Mouse (Mus musculus) heart, embryonic 13.5 days (tissue): ENCODE results near the gene Gm16223. TPM values are rescaled to one million over a fixed set of nuclear protein-coding genes. Genes with fewer than 3 reads are reported as not detected.

ENCODE experiments used
- ATAC-seq: fragments of 200-750 bp; cut with Nextera tagmentation; 2 replicates; pipeline ENCODE4 v1.8.0; 2017; ENCODE audit warnings: moderate TSS enrichment; ENCODE audit not compliant: insufficient number of reproducible peaks, low FRiP score, low TSS enrichment; ENCODE audit errors: extremely low read depth
- H3K27ac ChIP-seq: fragments of 300-500 bp; sonication (generic); replicated peaks from 2 replicates; pipeline ENCODE4 v1.5.1; 2015; ENCODE audit warnings: moderate library complexity, mild to moderate bottlenecking, inconsistent platforms
- H3K27me3 ChIP-seq: fragments of 300-500 bp; sonication (generic); replicated peaks from 2 replicates; pipeline ENCODE4 v1.6.1; 2015; ENCODE audit warnings: mild to moderate bottlenecking, inconsistent platforms
- H3K36me3 ChIP-seq: fragments of 300-500 bp; sonication (generic); 2 replicates; pipeline ENCODE4 v1.6.1; 2015; ENCODE audit warnings: mild to moderate bottlenecking, inconsistent platforms
- H3K4me1 ChIP-seq: fragments of 300-500 bp; sonication (generic); 2 replicates; pipeline ENCODE4 v1.6.1; 2015; ENCODE audit warnings: inconsistent platforms
- H3K4me2 ChIP-seq: fragments of 300-500 bp; sonication (generic); 2 replicates; pipeline ENCODE4 v1.6.1; 2015; ENCODE audit warnings: inconsistent platforms, mild to moderate bottlenecking, moderate library complexity
- H3K4me3 ChIP-seq: fragments of 300-500 bp; sonication (generic); 2 replicates; pipeline ENCODE4 v1.5.1; 2015; ENCODE audit warnings: moderate library complexity, mild to moderate bottlenecking, inconsistent platforms
- H3K9ac ChIP-seq: fragments of 300-500 bp; sonication (generic); 2 replicates; pipeline ENCODE4 v1.6.1; 2015; ENCODE audit warnings: inconsistent platforms, mild to moderate bottlenecking, moderate library complexity
- H3K9me3 ChIP-seq: fragments of 300-500 bp; sonication (generic); 2 replicates; pipeline ENCODE4 v1.6.1; 2016; ENCODE audit warnings: inconsistent platforms
- WGBS: fragments of 180-500 bp; shearing (Covaris S2); methylation state at CpG from one replicate; pipeline ENCODE4 v1.1.7; 2015; ENCODE audit warnings: mixed read lengths; 5-methylcytosine and 5-hydroxymethylcytosine counted together
- polyA plus RNA-seq: library from polyadenylated mRNA; unstranded; fragments of >200 nt; fragmentation: Nextera tagmentation; extraction: Ambion mirVana; gene quantifications from 2 replicates; pipeline ENCODE4 v1.2.1, GENCODE M21; 2015

Gene Gm16223
- polyA plus RNA-seq, result not detected in 2 replicates

GRCm38 (mm10) chr5:42067476-42068187 is at the start of gene Gm16223:
Gene Gm16223, plus strand, starts transcription at chr5:42067960.
- H3K9me3 ChIP-seq, result no peaks in the 10 kb centered on the region; the same call in 1 of the 2 replicates

DNA sequence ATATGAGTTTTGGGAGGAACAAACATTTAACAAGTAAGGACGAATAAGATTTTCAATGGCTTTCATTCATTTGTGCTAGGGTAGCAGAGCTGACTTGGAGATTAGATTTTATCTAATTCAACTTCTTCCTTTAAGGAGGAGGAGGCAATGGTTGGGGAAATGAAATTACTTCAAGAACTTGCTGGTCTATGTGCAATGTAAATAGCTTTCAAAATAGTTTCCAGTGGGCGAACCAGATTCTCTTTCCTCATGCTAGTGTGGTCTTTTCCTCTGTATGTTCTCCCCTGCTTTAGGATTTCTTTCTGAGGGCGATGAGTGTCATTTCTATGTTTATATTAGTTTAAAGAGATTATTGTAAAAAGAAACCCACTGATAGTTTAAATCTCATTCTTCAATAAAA is 45.7 kb upstream of the Gm16223 start:
- Histone ChIP-seq H3K36me3 (no peaks in the 10 kb centered on the region), H3K4me2 (no peak overlapping the region), H3K9me3 (no peaks in the 10 kb centered on the region), H3K9ac (no peak overlapping the region), H3K4me3 (no peak overlapping the region), H3K4me1 (no peaks in the 10 kb centered on the region), H3K27me3 (no peaks in the 10 kb centered on the region), H3K27ac (no peak overlapping the region)
- ATAC-seq, result no peak
- 59% methylated on average over 3 of the region's 3 CpGs for WGBS

More at GRCm38 (mm10) chr5:42067476-42068187, at the start of gene Gm16223:
- no peak for ATAC-seq
- no peak within 1 kb of the TSS for H3K4me2 ChIP-seq
- no peak within 1 kb of the TSS for H3K4me3 ChIP-seq
- 75% methylated on average over 10 of the region's 10 CpGs for WGBS
- no peaks in the 10 kb centered on the region for H3K4me1 ChIP-seq
- no peaks in the 10 kb centered on the region for H3K36me3 ChIP-seq
- no peaks in the 10 kb centered on the region for H3K27me3 ChIP-seq
- H3K27ac ChIP-seq, result no peak within 1 kb of the TSS
- no peak within 1 kb of the TSS for H3K9ac ChIP-seq

GRCm38 (mm10) chr5:42023521-42023920 is 44.2 kb upstream of the Gm16223 start:
- Histone ChIP-seq H3K27ac (no peak overlapping the region), H3K36me3 (no peaks in the 10 kb centered on the region), H3K9ac (no peak overlapping the region), H3K27me3 (no peaks in the 10 kb centered on the region), H3K4me3 (no peak overlapping the region), H3K4me1 (no peaks in the 10 kb centered on the region), H3K9me3 (no peaks in the 10 kb centered on the region), H3K4me2 (no peak overlapping the region)
- WGBS, result 35% methylated on average over 1 of the region's 1 CpGs
- ATAC-seq, result no peak

GRCm38 (mm10) chr5:42036388-42037082 is 31.2 kb upstream of the Gm16223 start:
- Histone ChIP-seq H3K36me3 (no peaks in the 10 kb centered on the region), H3K4me1 (no peaks in the 10 kb centered on the region), H3K27ac (no peak overlapping the region), H3K4me2 (no peak overlapping the region), H3K9ac (no peak overlapping the region), H3K9me3 (no peaks in the 10 kb centered on the region), H3K27me3 (no peaks in the 10 kb centered on the region), H3K4me3 (no peak overlapping the region)
- ATAC-seq, result no peak
- 42% methylated on average over 15 of the region's 15 CpGs for WGBS

- Histone ChIP-seq H3K27me3 (no peaks in the 10 kb centered on the region), H3K9ac (no peak overlapping the region), H3K4me1 (no peaks in the 10 kb centered on the region), H3K9me3 (no peaks in the 10 kb centered on the region), H3K36me3 (no peaks in the 10 kb centered on the region), H3K4me2 (no peak overlapping the region), H3K4me3 (no peak overlapping the region), H3K27ac (no peak overlapping the region)
- WGBS, result 69% methylated on average over 4 of the region's 4 CpGs
- no peak for ATAC-seq
These were observed 13.1 kb upstream of the Gm16223 start for GRCm38 (mm10) chr5:42054636-42055035.

- no peaks in the 10 kb centered on the region for H3K9me3 ChIP-seq
- H3K27ac ChIP-seq, result no peak overlapping the region
- H3K9ac ChIP-seq, result no peak overlapping the region
- H3K36me3 ChIP-seq, result no peaks in the 10 kb centered on the region
- no peaks in the 10 kb centered on the region for H3K4me1 ChIP-seq
- no peak overlapping the region for H3K4me3 ChIP-seq
- H3K27me3 ChIP-seq, result no peaks in the 10 kb centered on the region
- WGBS, result 78% methylated on average over 5 of the region's 5 CpGs
- H3K4me2 ChIP-seq, result no peak overlapping the region
- no peak for ATAC-seq
These were observed 12.6 kb upstream of the Gm16223 start for GRCm38 (mm10) chr5:42055151-42055550.

DNA sequence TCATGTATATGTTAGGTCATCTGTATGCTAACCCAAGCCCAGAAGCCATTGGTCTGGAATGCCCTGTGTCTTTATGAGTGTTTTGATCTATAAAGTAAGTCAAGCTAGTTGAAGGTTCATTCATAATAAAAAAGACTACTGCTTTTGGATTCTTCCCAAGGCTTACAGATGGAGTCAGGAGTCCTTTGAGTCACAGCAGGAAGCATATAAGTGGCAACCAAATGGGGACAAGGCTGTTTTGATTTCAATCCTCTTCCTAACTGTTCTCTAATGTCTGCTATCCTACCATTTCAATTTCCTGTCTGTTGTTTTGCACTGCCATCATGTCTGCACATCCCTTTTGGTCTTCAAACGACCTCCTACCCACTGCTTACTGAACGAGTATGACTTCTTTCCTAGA is 2.7 kb upstream of the Gm16223 start:
- ATAC-seq, result no peak
- 52% methylated on average over 2 of the region's 2 CpGs for WGBS

DNA sequence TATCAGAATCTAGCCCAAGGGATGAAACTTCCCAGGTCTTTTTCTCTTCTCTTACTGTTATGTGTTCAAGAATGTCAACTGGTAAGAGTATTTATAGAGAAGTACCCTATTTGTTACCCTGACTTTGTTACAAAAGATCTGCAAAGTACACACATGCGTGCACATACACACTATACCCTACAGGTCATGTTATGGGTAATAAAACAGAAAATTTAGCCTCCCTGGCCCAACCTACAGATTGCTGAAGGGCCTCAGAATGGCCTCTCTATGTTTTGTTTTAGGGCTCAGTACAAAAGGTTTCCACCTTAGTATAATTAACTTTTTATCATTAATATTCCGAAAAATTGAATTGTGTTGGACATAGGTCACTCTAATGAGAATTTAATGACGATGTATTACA is 685 bp upstream of the Gm16223 start:
- Histone ChIP-seq H3K4me1 (no peaks in the 10 kb centered on the region), H3K4me3 (no peak overlapping the region), H3K27me3 (no peaks in the 10 kb centered on the region), H3K27ac (no peak overlapping the region), H3K9ac (no peak overlapping the region), H3K36me3 (no peaks in the 10 kb centered on the region), H3K4me2 (no peak overlapping the region), H3K9me3 (no peaks in the 10 kb centered on the region; the same call in 1 of the 2 replicates)
- ATAC-seq, result no peak
- WGBS, result 72% methylated on average over 3 of the region's 3 CpGs

More for the DNA sequence above, 2.7 kb upstream of the Gm16223 start:
- Histone ChIP-seq H3K9me3 (no peaks in the 10 kb centered on the region; the same call in 1 of the 2 replicates), H3K27me3 (no peaks in the 10 kb centered on the region), H3K4me2 (no peak overlapping the region), H3K27ac (no peak overlapping the region), H3K9ac (no peak overlapping the region), H3K4me1 (no peaks in the 10 kb centered on the region), H3K36me3 (no peaks in the 10 kb centered on the region), H3K4me3 (no peak overlapping the region)

- no peaks in the 10 kb centered on the region for H3K36me3 ChIP-seq
- no peak overlapping the region for H3K9ac ChIP-seq
- no peaks in the 10 kb centered on the region for H3K4me1 ChIP-seq
- H3K4me2 ChIP-seq, result no peak overlapping the region
- no peak for ATAC-seq
- no peaks in the 10 kb centered on the region for H3K27me3 ChIP-seq
- no peak overlapping the region for H3K27ac ChIP-seq
- WGBS, result 64% methylated on average over 1 of the region's 1 CpGs
- no peaks in the 10 kb centered on the region; the same call in 1 of the 2 replicates for H3K9me3 ChIP-seq
- H3K4me3 ChIP-seq, result no peak overlapping the region
These were observed 424 bp downstream of the Gm16223 start for GRCm38 (mm10) chr5:42068188-42068579.

DNA sequence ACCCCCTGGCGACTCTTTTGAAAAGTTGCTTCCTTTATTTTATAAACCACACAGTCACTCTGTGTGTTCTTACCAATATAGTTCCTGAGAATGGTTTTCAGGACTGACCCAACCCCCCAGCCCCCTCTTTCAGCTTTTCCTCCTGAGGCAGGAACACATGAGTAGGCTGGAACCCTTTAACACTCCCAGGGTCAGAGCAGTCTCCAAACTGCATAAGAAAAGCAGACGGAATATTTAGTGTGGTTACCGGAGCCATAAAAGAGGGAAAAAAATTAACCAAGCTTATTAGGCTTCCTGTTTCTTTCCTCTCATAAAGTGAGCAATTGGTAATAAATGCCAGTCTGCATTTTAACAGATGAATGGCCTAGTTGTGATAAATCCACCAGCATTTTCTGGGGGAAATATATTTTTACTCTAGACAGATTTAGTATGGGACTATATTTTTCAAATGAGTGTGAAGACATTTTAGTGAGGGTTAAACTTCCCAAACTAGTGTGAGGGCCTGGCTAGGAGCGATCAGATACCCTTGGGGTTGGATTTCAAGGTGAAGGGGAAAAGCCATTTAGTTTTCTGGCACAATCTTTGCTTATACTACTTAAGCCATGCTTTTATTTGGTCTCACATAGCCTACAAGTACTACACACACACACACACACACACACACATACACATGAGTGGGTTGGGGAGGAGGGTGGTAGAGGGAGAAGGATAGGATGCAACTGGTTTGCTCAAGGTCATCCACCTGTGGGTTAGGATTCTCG is 49.0 kb downstream of the Gm16223 start:
- H3K4me3 ChIP-seq, result no peak overlapping the region
- H3K27ac ChIP-seq, result no peak overlapping the region
- WGBS, result 75% methylated on average over 5 of the region's 5 CpGs
- H3K9me3 ChIP-seq, result no peaks in the 10 kb centered on the region
- H3K36me3 ChIP-seq, result no peaks in the 10 kb centered on the region
- no peak overlapping the region for H3K4me2 ChIP-seq
- H3K9ac ChIP-seq, result no peak overlapping the region
- H3K4me1 ChIP-seq, result no peaks in the 10 kb centered on the region
- no peak for ATAC-seq
- no peaks in the 10 kb centered on the region for H3K27me3 ChIP-seq

- Histone ChIP-seq H3K4me1 (no peaks in the 10 kb centered on the region), H3K27ac (no peak overlapping the region), H3K36me3 (no peaks in the 10 kb centered on the region), H3K4me3 (no peak overlapping the region), H3K9ac (no peak overlapping the region), H3K4me2 (no peak overlapping the region), H3K9me3 (no peaks in the 10 kb centered on the region), H3K27me3 (no peaks in the 10 kb centered on the region)
- ATAC-seq, result no peak
These were observed 57.8 kb downstream of the Gm16223 start for GRCm38 (mm10) chr5:42125562-42125961.
